Mouse (Mus musculus): ENCODE results near the gene Slc22a4. TPM values are rescaled to one million over a fixed set of nuclear protein-coding genes. Genes with fewer than 3 reads are reported as not detected.

Gene Slc22a4
- polyA plus RNA-seq (2012; rRNA removed): 4.6 and 5.4 TPM in 2 replicates

DNA sequence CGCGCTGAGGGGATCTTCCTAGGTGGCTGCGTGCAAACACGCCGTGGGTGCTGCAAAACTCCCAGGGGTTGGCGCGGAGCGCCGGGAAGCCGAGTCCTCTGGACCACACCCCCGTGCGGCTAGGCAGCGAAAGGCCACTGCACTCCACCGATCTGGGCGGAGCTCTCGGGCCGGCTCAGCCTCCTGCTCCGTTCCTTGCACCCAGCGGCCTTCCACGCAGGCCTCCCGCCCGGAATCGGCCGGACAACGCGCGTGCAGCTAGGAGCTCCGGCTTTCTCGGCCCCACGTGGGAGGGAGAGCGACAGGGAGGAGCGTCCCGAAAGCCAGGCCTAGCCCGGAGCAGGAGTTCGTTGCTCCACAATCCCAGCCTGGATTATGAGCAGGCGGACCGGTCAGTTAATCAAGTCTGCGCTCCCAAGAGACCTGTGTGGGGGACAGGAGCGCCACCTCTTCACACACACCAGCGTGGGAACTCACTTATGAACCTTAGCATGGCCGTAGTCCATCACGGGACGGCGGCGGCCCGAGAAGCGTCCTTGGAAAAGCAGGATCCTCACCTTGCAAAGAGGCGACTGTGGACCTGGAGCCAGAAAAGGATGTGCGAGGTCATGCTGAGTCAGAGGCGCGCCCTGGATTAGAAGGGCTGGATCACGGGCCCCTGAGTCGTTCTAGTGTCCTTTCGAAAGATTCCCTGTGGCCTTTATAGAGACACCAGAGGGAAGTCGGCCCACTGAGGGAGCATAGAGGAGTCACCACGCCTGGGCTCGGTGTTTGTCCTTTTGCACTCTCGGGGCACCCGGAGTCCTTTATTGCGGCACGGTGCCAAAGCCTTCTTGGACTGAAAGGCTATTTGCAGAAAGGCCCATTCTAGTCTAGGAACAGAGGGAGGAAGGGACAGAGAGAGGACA is at the start of gene Slc22a4:
Gene Slc22a4 (minus strand): TSS at position 47 of the 908 bp plus-strand sequence.
- peaks cover 2% of the 10 kb centered on the region; the same call in 1 of the 2 replicates for H3K4me1 ChIP-seq (ENCODE audit: control insufficient read depth, insufficient read depth, insufficient read length)
- peak within 1 kb of the TSS; percentile 39; the same call in 1 of the 2 replicates for H3K27ac ChIP-seq (ENCODE audit: insufficient read depth, low read length)
- H3K27me3 ChIP-seq (ENCODE audit: control insufficient read depth, insufficient read depth, low read length): 0 out of 2 replicates have a peak, but pooled peaks cover 1% of the 10 kb centered on the region
- DNase-seq (ENCODE audit: low read depth in 1 of 2, low spot score in 2 of 2): peak in 1 of 2 experiments; percentile 29
- peak within 1 kb of the TSS; percentile 51 for H3K4me3 ChIP-seq (ENCODE audit: extremely low read depth, insufficient read depth, insufficient read length)
- TF ChIP-seq CTCF (IDR thresholded peaks at IDR 0.05; ENCODE audit: extremely low read depth, insufficient read depth, insufficient read length, insufficient replicate concordance) (no peak), POLR2A (IDR thresholded peaks at IDR 0.05; ENCODE audit: low read depth, low read length) (no peak)
- 3% methylated on average over 61 of the region's 61 CpGs for WGBS
- no peaks in the 10 kb centered on the region for H3K36me3 ChIP-seq (ENCODE audit: control insufficient read depth, insufficient read depth, low read length)

DNA sequence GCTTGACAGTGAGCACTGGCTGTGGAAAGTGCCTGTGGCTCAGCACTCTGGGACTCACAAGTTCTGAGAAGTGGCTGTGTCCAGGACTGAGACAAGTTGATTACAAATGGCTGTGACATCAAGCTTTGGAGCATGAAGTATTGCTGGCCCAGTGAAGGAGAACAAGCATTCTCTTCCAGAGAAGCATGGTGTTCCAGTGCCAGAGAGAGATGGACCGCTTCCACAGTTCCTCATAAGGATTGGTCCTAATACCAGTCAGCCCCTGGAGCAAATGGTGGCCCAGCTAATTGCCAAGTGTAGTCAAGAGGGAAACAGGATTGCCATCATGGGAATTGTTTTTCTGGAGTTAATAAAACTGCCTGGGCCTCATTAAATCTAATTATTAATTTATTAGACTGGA is 48.2 kb upstream of the Slc22a4 start:
- no peaks in the 10 kb centered on the region for H3K36me3 ChIP-seq (ENCODE audit: control insufficient read depth, insufficient read depth, low read length)
- no peaks in the 10 kb centered on the region for H3K27me3 ChIP-seq (ENCODE audit: control insufficient read depth, insufficient read depth, low read length)
- 98% methylated on average over 1 of the region's 1 CpGs for WGBS
- H3K4me3 ChIP-seq (ENCODE audit: extremely low read depth, insufficient read depth, insufficient read length): no peak overlapping the region
- no peaks in the 10 kb centered on the region for H3K4me1 ChIP-seq (ENCODE audit: control insufficient read depth, insufficient read depth, insufficient read length)
- no peak for DNase-seq (ENCODE audit: low read depth in 1 of 2, low spot score in 2 of 2)
- no peak overlapping the region for H3K27ac ChIP-seq (ENCODE audit: insufficient read depth, low read length)
- TF ChIP-seq POLR2A (IDR thresholded peaks at IDR 0.05; ENCODE audit: low read depth, low read length) (no peak), CTCF (IDR thresholded peaks at IDR 0.05; ENCODE audit: extremely low read depth, insufficient read depth, insufficient read length, insufficient replicate concordance) (no peak)

DNA sequence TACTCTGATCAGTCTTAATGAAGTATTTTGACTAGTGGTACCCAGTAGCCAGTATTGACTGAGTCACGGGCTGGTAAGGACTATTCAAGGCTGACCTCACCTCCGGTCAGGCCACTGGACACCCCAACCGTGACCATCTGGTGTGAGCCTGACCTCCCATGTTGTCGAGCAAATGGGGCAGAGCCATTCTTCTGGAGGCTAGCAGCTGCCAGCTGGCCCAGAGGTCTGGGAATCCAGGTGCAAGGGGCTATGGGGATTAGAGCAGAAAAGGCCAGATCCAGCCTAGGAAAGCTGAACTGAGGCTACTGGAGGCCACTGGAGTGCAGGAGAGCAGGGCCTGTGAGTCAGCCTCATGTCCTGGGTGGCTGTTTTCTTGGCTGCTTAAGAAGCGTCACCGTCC is 47.5 kb upstream of the Slc22a4 start:
- Histone ChIP-seq H3K4me3 (ENCODE audit: extremely low read depth, insufficient read depth, insufficient read length) (no peak overlapping the region), H3K27me3 (ENCODE audit: control insufficient read depth, insufficient read depth, low read length) (0 out of 2 replicates have a peak, but pooled peaks cover 2% of the 10 kb centered on the region), H3K36me3 (ENCODE audit: control insufficient read depth, insufficient read depth, low read length) (no peaks in the 10 kb centered on the region), H3K4me1 (ENCODE audit: control insufficient read depth, insufficient read depth, insufficient read length) (no peaks in the 10 kb centered on the region), H3K27ac (ENCODE audit: insufficient read depth, low read length) (no peak overlapping the region)
- no peak for TF ChIP-seq POLR2A (IDR thresholded peaks at IDR 0.05; ENCODE audit: low read depth, low read length)
- no peak for TF ChIP-seq CTCF (IDR thresholded peaks at IDR 0.05; ENCODE audit: extremely low read depth, insufficient read depth, insufficient read length, insufficient replicate concordance)
- 89% methylated on average over 6 of the region's 6 CpGs for WGBS
- DNase-seq (ENCODE audit: low read depth in 1 of 2, low spot score in 2 of 2): no peak

- 67% methylated on average over 4 of the region's 4 CpGs for WGBS
These were observed 45.4 kb upstream of the Slc22a4 start for GRCm38 (mm10) chr11:54073291-54073690.

GRCm38 (mm10) chr11:54071726-54072445 is 44.0 kb upstream of the Slc22a4 start:
- Histone ChIP-seq H3K4me3 (ENCODE audit: extremely low read depth, insufficient read depth, insufficient read length) (no peak overlapping the region), H3K36me3 (ENCODE audit: control insufficient read depth, insufficient read depth, low read length) (no peaks in the 10 kb centered on the region), H3K27me3 (ENCODE audit: control insufficient read depth, insufficient read depth, low read length) (peaks cover 5% of the 10 kb centered on the region), H3K27ac (ENCODE audit: insufficient read depth, low read length) (no peak overlapping the region; the same call in 1 of the 2 replicates), H3K4me1 (ENCODE audit: control insufficient read depth, insufficient read depth, insufficient read length) (peaks cover 3% of the 10 kb centered on the region; the same call in 1 of the 2 replicates)
- TF ChIP-seq CTCF (IDR thresholded peaks at IDR 0.05; ENCODE audit: extremely low read depth, insufficient read depth, insufficient read length, insufficient replicate concordance) (no peak), POLR2A (IDR thresholded peaks at IDR 0.05; ENCODE audit: low read depth, low read length) (no peak)
- DNase-seq (ENCODE audit: low read depth in 1 of 2, low spot score in 2 of 2): no peak
- WGBS: 81% methylated on average over 5 of the region's 5 CpGs

More at GRCm38 (mm10) chr11:54073291-54073690, 45.4 kb upstream of the Slc22a4 start:
- TF ChIP-seq POLR2A (IDR thresholded peaks at IDR 0.05; ENCODE audit: low read depth, low read length) (no peak), CTCF (IDR thresholded peaks at IDR 0.05; ENCODE audit: extremely low read depth, insufficient read depth, insufficient read length, insufficient replicate concordance) (no peak)
- H3K27ac ChIP-seq (ENCODE audit: insufficient read depth, low read length): no peak overlapping the region
- H3K4me1 ChIP-seq (ENCODE audit: control insufficient read depth, insufficient read depth, insufficient read length): peaks cover 3% of the 10 kb centered on the region; the same call in 1 of the 2 replicates
- peaks cover 5% of the 10 kb centered on the region for H3K27me3 ChIP-seq (ENCODE audit: control insufficient read depth, insufficient read depth, low read length)
- DNase-seq (ENCODE audit: low read depth in 1 of 2, low spot score in 2 of 2): no peak
- H3K36me3 ChIP-seq (ENCODE audit: control insufficient read depth, insufficient read depth, low read length): no peaks in the 10 kb centered on the region
- no peak overlapping the region for H3K4me3 ChIP-seq (ENCODE audit: extremely low read depth, insufficient read depth, insufficient read length)

- Histone ChIP-seq H3K27me3 (ENCODE audit: control insufficient read depth, insufficient read depth, low read length) (peaks cover 5% of the 10 kb centered on the region), H3K4me3 (ENCODE audit: extremely low read depth, insufficient read depth, insufficient read length) (peak within 1 kb of the TSS; percentile 47), H3K27ac (ENCODE audit: insufficient read depth, low read length) (peak within 1 kb of the TSS; percentile 79), H3K4me1 (ENCODE audit: control insufficient read depth, insufficient read depth, insufficient read length) (peaks cover 5% of the 10 kb centered on the region; the same call in 1 of the 2 replicates), H3K36me3 (ENCODE audit: control insufficient read depth, insufficient read depth, low read length) (no peaks in the 10 kb centered on the region)
- TF ChIP-seq POLR2A (IDR thresholded peaks at IDR 0.05; ENCODE audit: low read depth, low read length) (no peak), CTCF (IDR thresholded peaks at IDR 0.05; ENCODE audit: extremely low read depth, insufficient read depth, insufficient read length, insufficient replicate concordance) (no peak)
- DNase-seq (ENCODE audit: low read depth in 1 of 2, low spot score in 2 of 2): no peak
- 2% methylated on average over 60 of the region's 61 CpGs for WGBS
These were observed 40.9 kb upstream of the Slc22a4 start, which contains the start of gene Pdlim4 for GRCm38 (mm10) chr11:54068520-54069371. Gene Pdlim4, minus strand, starts transcription at chr11:54069014.
